Mouse (Mus musculus): ENCODE measurements around the gene Tekt2.

Gene Tekt2

DNA sequence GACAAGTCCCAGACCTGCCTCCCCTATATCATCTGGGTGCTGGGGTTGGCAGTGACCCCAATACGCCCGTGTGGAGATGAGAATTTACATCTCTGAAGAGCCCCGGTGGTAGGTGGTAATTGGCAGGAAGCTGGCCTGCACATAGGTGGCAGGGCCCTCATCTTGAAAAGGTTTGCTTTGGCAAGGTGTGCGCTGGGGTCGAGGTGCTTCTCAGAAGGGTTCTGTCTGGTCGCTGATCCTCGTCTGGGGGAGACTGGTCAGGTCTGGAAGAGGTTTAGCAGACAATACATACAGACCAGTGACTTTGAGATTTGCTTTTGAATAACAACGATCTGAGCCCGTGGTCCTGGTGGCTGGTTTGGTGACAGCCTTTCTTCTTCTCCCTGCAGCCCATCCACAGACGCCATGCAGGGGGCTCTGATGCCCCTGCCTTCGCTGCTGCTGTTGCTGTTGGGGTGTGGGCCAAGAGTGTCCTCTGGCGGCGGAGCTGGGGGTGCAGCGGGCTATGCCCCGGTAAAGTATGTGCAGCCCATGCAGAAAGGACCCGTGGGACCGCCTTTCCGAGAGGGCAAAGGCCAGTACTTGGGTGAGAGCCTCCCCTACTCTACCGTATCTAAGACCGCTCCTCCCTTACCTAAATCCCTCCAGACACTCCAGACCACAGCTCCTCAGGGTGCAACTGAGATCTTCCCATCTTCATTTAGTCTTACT lies 16.1 kb downstream of the Tekt2 start:
- peak; percentile 35; the same call in 1 of the 2 replicates for ATAC-seq (ENCODE audit: low TSS enrichment)

DNA sequence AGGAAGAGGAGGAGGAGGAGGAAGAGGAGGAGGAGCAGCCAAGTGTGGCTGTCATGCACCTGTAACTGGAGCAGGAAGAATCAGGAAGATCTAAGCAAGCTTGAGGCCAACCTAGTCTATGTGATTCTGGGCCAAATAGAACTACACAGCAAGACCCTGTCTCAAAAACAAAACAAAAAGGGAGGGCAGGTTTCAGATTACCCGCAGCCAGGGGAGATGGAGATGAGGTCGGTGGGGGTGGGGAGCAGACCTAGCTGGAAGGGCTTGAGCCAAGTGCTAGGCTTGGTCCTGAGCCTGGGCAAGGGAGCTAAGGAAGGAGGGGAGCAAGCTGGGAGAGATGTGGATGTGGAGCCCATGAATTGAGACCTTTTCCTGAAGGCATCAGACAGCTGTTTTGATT lies 18.7 kb downstream of the Tekt2 start:
- no peak for ATAC-seq (ENCODE audit: low TSS enrichment)

DNA sequence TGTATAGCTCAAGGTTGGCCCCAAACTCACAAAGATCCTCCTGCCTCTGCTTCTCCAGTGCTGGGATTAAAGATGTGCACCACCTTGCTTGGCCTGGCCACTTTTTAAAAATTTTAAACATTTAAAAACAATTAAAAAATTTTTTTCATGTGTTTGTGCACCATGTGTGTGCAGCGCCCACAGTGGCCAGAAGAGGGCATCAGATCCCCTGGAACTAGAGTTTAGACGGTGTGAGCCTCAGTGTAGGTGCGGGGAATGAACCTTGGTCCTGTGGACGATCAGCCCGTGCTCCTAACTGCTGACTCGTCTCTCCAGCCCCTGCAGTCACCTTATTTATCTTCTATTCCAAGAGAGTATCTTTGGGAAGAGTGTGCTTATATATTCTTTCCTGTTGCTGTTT lies 19.4 kb downstream of the Tekt2 start:
- no peak for ATAC-seq (ENCODE audit: low TSS enrichment)

DNA sequence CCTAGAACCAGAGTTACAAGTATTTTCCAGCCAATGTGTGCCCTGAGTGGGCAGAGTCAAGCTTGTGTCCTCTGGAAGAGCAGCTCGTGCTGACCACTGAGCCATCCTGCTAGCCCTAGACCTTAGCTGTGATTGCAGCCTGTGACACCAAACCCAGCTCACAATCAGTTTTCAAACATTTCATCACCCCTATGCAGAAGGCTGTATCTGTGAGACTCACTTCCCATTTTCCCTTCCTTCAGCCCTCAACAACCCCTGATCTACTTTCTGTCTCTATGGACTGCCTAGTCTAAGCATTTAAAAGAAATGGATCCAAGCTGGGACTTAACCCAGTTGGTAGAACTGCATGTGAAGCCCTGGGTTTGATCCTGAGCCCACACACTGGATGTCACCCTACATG lies 20.1 kb downstream of the Tekt2 start:
- no peak for ATAC-seq (ENCODE audit: low TSS enrichment)

DNA sequence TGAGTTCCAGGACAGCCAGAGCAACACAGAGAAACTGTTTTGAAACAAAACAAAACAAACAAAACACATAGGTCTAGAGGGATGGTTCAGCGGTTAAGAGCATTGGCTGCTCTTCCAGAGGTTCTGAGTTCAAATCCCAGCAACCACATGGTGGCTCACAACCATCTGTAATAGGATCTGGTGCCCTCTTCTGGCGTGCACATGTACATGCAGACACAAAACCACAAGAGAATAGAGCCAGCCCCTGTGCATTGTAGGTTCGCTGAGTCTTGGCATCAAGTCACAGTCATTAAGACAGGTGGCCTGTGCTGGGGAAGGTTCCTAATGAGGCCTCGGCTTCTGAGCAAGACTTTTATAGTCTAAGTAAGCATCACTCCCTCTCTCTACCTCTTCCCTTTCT lies 21.6 kb downstream of the Tekt2 start:
- no peak for ATAC-seq (ENCODE audit: low TSS enrichment)

DNA sequence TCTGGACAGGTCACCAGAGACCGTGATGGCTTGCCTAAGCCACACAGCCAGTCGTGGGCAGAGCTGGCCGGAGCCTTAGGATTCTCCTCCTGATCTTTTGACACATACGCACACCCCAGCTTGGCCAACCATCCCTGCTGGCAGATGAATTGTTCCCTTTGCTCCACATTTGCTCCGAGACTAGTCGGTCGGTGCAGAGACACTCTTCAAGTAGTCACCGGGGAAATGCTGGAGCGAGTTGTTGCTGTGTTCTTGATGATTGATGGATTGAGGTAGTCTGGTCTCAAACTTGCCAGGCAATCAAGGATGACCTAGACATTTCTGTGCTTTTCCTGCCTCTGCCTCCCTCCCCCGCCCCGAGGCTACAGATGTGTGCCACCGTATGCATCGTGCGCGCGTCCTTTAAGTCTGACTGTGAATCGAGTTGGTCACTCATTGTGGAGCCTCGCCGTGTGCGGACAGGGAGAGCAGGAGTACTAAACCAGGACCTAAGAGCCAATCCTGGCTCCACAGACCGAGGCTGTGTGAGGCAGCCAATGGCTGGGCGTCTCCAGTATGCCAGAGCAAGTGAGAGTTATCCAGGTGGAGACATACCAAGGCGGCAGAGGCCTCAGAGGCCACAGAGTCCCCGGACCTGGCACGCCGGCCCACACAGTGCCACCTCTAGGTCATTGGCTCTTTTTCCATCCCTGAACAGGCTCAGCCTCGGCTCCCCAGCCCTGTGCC lies 23.7 kb downstream of the Tekt2 start:
- no peak for ATAC-seq (ENCODE audit: low TSS enrichment)

DNA sequence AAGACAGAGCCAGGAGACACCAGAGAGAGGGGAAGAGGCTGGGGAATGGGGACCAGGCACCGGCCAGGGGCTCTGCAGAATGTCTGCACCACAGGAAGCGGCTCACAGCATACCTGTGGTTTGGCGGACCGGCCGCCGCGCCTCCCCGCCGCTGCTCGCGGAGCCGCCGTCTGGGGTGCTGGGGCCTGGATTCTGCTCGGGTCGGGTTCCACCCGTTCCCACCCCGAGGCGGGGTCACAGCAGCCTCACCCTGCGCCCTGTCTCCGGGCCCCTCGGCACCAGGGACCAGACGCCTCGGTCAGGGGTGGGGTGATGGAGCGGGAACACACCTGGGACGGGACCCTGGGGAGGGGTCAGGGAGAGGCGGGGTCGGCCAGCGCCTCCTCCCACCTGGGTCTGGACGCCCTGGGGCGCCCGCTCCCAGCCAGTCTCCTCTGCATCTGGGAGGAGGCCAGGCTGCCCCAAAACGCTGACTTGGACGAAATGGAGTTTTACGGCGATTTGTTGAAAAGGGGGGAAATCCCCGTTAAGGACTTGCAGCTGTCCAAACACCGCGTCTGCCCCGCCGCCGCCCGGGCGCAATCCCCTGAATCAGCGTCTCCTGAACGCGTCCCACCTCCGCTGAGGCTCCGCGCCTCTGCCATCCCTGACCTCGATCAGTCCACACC lies 24.4 kb downstream of the Tekt2 start:
- ATAC-seq (ENCODE audit: low TSS enrichment): no peak

DNA sequence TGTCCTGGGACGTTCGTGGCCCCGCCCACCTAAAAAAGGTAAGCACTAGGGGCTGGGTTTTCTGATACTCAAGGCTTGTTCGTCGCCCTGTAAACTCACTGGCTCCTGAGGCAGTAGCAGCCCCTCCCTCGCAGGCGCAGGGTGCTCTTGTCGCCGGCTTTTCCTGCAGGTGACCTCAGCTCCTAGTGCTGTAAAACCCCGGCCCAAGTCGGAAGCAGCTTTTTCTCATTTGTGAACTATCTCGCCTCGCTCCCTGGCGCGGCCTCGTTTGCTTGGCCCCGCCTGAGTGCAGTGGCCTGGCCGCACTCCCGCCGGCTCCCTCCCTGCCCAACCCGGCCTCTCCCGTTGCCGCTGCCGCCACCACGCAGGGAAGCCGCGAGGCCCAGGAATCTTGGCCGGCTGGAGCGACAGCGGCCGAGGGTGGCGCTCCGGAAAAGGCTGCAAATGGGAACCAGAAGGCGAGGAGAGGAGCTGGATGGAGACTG lies 28.8 kb downstream of the Tekt2 start:
- peak; percentile 86 for ATAC-seq (ENCODE audit: low TSS enrichment)

DNA sequence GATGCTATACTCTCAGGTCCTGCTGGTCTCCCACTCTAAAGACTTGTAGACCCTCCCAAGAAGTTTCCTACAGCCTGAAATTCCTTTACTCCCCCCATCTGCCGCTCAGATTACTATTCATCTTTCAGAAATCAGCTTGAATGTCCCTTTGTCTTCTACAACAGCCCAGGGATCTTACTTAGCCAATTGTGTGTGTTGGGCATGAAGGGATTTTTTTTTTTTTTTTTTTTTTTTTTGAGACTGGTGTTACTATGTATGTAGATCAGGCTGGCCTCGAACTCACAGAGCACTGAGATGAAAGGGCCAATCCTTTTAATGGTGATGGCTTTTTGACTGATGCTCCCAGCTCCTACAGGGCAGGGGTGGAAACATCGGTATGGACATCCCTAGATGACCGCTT lies 29.6 kb downstream of the Tekt2 start:
- ATAC-seq (ENCODE audit: low TSS enrichment): no peak

DNA sequence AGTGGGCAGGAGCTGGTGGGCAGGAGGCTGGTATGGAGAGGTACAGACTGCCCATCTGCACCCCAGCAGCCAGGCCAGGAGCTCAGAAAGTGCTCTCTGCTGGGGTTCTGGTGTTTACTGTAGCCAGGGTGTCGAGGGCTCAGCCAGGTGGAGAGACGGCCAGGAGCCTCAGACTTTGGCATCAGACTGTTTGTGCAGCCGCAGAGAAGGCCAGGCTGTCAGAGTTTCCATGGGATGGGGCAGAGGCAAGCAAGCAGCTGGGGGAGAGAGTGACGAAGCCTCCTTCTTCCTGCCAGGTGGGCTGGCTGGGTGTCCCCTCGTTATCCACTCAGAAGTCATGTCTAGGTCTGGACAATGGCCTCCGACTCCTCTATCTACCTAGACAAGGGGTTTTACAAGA lies 30.3 kb downstream of the Tekt2 start:
- ATAC-seq (ENCODE audit: low TSS enrichment): no peak

DNA sequence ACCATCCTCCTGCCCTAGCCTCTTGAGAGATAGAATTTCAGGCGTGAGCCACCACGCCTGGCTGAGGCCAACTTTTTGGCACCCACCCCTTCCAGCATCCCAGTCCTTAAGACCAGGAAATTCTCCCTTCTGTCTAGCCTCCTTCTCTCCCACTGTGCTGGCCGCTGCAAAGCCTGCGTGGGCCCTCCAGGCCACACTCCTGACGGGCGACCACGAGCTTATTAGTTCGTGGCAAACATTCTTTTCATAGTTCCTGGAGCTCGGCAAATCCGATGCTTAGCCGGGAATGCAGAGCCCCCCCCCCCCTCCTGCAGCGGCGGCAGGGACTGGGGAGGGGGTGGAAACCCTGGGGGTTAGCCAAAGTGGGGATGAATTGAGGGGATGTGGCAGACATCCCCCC lies 34.3 kb downstream of the Tekt2 start:
- no peak for ATAC-seq (ENCODE audit: low TSS enrichment)

DNA sequence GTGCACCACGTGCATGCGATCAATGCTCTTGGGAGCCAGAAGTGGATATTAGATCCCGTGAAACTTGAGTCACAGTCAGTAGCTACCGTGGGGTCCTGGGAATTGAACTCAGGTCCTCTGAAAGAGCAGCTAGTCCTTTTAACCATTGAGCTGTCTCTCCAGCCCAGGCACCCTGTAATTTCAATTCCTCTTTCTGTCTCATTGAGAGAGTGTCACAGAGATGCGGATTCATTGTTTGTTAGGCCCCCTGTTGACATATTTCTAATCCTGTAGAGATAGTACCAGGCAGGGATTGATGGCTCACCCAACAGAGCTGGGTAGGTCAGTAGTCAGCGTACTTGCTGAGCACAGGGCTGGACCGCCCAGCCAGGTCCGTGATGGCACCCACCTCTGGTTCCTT lies 35.2 kb downstream of the Tekt2 start:
- ATAC-seq (ENCODE audit: low TSS enrichment): no peak

DNA sequence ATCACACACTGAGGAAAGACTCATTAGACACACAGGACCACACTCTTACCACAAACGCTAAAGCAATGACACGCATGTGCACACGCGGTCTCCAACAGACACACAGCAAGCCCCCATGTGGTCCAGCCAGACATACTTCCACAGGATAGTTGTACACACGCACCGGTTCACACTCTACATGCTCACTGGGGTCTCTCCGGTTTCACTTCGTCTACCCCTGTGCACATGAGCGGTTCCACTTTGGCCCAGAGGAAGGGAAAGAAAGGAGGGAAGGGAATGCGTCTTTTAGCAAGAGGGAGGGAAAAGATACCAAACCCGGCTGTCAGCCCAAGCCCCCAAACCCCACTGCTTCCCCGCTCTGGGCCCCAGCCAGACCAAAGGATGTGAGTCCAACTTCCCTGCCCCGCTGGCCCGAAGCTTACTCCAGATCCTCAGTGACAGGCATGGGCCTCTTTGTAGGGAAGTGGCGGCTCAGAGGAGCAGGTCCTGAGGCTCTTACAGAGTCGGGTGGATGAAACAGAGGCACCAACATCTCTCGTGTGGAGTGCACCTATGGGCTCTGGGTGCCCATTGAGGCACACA lies 37.3 kb downstream of the Tekt2 start:
- ATAC-seq (ENCODE audit: low TSS enrichment): no peak

DNA sequence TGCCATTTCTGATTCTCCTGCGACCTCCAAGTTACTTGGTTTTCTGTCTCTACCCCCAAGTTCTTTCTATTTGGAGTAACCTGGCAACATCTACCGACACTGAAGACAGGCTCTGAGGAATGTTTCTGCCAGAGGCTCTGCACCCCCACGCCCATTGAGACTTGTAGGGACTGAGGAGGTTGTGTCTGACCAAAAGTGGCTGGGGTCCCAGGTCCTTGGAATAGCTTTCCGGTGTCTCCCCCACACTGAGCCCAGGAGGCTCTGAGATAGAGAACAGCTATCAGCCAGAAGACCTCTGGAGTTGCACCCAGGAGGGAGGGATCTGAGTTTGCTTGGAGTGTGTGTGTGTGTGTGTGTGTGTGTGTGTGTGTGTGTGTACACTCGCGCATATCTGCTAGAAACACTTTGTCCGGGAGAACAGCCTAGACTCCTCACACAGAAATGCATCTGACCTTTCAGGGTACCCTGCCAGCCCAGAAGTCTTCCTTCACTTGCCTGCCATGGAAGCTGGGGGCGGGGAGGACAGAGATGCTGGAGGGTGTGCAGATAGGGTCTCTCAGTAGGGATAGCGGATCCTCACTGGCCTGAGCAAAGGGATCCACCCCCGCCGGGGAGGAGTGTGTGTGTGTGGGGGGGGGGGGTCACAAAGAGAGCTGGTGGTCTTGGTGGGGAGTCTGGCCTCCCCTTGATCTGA lies 38.0 kb downstream of the Tekt2 start:
- ATAC-seq (ENCODE audit: low TSS enrichment): no peak

DNA sequence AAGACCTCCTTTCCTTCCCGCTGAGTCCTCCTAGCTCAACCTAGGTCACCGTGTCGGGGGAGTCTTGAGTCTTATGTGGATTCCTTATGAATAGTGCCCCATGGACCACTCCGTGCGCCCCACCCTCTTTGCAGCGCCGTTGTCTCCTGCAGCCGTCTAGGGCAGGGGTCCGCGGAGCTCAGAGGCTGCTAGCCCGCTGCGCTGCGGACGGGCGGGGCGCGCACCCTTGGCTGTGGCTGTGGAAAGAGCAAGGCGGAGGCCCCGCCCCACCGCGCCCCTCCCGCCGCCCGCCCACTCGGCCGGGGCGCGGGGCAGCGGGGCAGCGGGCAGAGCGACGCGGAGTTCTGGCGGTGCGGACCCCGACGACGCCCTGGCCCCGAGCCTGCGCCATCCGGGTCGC lies 39.0 kb downstream of the Tekt2 start, which contains the start of gene Col8a2:
TSS of gene Col8a2 (plus strand) at position 302 of the 400 bp plus-strand sequence.
- ATAC-seq (ENCODE audit: low TSS enrichment): no peak

DNA sequence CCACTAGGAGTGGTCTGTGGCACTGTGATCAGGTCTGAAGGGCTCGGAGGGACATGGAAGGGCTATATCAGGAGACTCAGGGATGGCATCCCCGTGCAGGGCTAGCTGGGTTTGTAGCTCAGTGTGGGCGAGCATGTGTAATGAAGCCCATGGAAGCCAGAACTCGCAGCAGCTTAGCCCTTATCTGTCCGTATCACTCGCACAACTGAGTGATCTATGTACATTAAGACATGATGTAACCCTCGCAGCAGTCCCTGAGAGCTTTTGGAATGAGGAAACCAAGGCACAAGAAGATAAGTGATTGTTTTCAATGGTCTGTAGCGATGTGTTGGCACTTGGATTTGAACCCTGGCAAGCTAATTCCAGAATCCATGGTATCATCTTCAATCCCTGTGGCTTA lies 41.9 kb downstream of the Tekt2 start:
- no peak for ATAC-seq (ENCODE audit: low TSS enrichment)

DNA sequence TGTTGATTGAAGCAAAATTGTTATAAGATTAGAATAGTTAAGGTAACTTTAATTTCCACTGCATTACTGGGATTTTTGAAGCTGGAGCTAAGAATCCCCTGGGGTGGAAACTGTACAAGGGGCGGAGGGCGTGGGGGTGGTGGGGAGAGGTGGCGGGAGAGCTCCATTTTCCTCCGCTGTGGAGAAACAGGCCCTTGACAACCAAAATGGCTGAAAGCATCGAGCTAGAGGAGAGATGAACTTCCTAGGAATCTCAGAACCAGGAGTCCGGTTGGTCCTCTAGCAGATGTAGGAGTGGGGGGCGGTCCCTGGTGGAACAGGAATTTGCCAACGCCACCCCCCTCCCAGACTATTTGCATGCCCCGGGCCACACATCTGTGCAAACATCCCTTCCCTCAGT lies 43.8 kb downstream of the Tekt2 start:
- no peak for ATAC-seq (ENCODE audit: low TSS enrichment)

DNA sequence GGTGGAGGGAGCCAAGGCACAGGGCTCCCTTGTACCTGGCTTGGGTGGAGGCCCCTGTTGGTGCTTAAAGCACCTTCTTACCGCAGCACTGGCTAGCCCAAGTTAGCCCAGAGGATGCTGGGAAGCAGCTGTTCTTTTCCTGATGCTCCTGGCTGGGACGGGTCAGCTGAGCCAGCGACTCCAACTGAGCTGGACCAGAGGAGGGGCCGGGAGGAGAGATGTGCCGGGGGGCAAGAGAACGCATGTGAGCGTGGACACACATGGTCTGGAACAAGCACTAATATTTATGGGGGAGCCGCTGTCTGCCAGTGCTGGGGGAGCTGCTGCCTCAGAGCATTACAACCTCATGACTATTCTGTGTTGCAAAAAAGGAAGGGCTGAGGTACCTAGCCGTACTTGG lies 46.5 kb downstream of the Tekt2 start:
- ATAC-seq (ENCODE audit: low TSS enrichment): no peak

DNA sequence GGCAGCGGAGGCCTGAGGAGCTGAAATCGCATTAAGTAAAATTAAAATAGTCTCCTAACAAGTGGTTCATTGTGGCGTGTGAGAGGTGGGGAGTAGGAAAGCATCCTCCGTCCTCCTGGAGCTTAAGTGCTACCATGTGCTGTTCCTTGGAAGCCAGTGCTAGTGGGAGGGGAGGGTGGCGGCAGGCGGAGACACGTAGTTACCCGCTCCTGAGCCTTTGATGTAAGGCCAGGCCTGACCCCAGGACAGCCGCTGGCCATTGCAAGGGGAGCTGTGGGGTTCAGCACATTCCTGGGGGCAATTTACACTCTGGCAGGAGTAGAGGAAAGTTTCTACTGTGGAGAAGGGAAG lies 46.9 kb downstream of the Tekt2 start:
- ATAC-seq (ENCODE audit: low TSS enrichment): no peak

DNA sequence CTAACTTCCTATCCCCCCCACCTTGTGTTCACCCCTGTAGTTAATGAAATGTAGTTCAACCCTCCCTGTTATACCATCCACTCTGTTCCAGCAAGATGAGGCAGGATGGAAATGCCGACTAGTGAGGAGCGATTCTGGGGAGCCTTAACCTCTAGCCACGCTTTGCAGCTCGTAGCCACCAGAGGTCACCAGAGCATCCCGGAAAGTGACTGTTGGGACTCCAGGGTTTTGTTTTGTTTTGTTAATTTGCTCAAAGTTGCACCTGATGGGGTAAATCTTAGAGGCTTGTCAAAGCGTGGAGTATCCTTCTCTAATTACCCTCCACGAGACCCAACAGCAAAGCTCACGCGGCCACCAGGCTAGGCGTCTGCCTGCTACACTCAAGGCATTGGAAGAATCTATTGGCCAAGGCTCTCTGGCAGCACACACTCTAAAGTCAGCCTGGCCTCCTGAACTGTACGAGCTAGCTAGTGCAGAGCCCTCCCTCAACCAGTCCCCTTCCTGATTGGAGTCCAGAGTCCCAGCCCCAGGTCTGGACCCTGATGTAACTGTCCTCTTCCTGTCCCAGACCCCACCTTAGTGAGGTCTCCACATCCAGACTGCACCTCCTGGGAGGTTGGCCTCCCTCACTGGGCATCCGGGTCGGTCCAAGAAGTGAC lies 47.5 kb downstream of the Tekt2 start:
- ATAC-seq (ENCODE audit: low TSS enrichment): no peak

DNA sequence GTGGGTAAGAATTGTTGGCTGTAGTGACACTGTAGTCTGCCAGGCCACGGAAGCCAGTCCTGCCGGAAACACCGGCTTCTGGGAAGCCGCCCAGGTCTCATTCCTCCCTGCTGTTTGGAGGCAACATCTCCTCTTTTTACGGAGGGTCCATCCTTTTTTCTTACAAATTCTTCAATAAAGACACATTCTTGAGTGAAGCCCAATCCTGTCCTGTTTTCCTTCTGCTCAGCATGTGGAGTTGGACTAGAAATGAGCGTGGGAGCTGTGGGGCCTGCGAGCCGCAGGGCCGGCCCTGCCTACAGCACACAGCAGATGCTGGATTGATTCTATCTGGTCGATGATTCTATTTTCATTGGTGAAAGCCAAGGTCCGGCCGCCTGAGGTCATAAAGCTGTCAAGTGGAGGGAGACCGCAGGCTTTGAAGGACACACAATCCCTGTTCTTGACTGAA lies 49.8 kb downstream of the Tekt2 start:
- ATAC-seq (ENCODE audit: low TSS enrichment): no peak

Measured in frontal cortex, adult (tissue).